Mouse (Mus musculus): ENCODE results near the gene Fpgs. TPM values are rescaled to one million over a fixed set of nuclear protein-coding genes. Genes with fewer than 3 reads are reported as not detected.

The Fpgs gene
- polyA plus RNA-seq (2012; rRNA removed) (45.3 and 51.0 TPM in 2 replicates), polyA plus RNA-seq (2014; fragmentation: Nextera tagmentation; extraction: Ambion mirVana) (21.6 and 25.7 TPM in 2 replicates)

DNA sequence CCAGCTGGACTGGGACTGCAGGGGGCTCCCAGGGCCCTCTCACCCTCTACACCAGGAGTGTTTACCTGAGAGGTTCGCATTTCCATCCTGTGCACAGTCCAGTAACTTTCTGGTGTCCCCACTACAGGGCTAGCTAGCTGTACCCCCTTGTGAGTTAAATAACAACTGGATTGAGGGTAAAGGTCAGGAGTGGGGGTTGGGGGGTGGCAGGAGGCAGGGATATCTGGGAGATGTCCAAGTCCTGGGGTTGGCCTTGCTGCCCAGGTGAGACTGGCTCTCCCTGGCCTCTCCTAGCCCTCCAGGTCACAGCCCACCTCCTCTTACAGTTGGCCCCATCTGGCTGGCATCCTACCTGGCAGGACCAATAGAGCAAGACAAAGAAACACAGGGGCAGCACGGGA lies at the start of gene Fpgs:
TSS of gene Fpgs (minus strand) at position 125 of the 401 bp plus-strand sequence.
- peak within 1 kb of the TSS; percentile 46 for H3K4me2 ChIP-seq (ENCODE audit: low read depth)
- no peak within 1 kb of the TSS for H3K27ac ChIP-seq
- H3K27me3 ChIP-seq (ENCODE audit: control insufficient read depth, insufficient read depth, low read length) = no peaks in the 10 kb centered on the region
- no peak for DNase-seq (ENCODE audit: low read depth in 3 of 3, low spot score in 3 of 3)
- no peak within 1 kb of the TSS for H3K9ac ChIP-seq (replicated peaks)
- 74% methylated on average over 2 of the region's 2 CpGs for WGBS (ENCODE audit: insufficient replicate concordance)
- H3K36me3 ChIP-seq (replicated peaks; ENCODE audit: control insufficient read depth, insufficient read depth, low read depth) = peaks cover 34% of the 10 kb centered on the region
- H3K4me3 ChIP-seq (ENCODE audit: insufficient read depth in 1 of 2, low read depth in 2 of 2, low read length in 2 of 2) = peak within 1 kb of the TSS; percentile 0 to 23; a peak in 1 of 4 replicates
- H3K9me3 ChIP-seq (ENCODE audit: control insufficient read depth, low read length) = no peaks in the 10 kb centered on the region
- peak; percentile 40; the same call in 1 of the 2 replicates for ATAC-seq (ENCODE audit: insufficient read depth)
- TF ChIP-seq CTCF (IDR thresholded peaks at IDR 0.05; ENCODE audit: low read depth) = no peak
- 0 out of 2 replicates have a peak, but pooled peaks have one; percentile 6 for TF ChIP-seq EP300 (IDR thresholded peaks at IDR 0.05; ENCODE audit: low read depth)
- 0 out of 4 replicates have a peak, but pooled peaks cover 0 to 2% of the 10 kb centered on the region in 2 experiments for H3K4me1 ChIP-seq (replicated peaks; ENCODE audit: control insufficient read depth in 2 of 2, insufficient read depth in 2 of 2, low read length in 1 of 2)

DNA sequence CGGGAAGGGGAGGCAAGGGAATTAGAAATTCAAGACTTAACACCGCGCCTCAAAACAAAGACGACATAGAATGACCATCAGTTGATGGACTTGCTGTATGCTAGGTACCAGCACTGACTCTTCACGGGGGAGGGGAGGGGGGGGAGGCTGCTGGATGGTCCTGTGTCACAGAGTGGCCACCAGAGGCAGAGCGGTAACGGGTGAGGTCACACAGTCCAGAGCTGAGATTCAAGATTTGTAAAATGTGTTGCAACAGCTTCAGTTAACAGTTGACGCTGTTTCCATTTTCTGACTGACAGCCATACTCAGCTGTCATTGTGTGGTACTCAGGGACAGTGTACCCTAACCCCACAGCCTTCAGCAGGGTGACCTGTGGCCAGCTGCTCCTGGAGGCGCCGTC lies 48.2 kb upstream of the Fpgs start:
- Histone ChIP-seq H3K9ac (replicated peaks) (no peak overlapping the region), H3K4me2 (ENCODE audit: low read depth) (peak overlapping the region; percentile 20; the same call in 1 of the 2 replicates), H3K4me1 (replicated peaks; ENCODE audit: control insufficient read depth in 2 of 2, insufficient read depth in 2 of 2, low read length in 1 of 2) (no peaks in the 10 kb centered on the region; a peak in 1 of 4 replicates), H3K36me3 (replicated peaks; ENCODE audit: control insufficient read depth, insufficient read depth, low read depth) (no peaks in the 10 kb centered on the region), H3K9me3 (ENCODE audit: control insufficient read depth, low read length) (no peaks in the 10 kb centered on the region), H3K27ac (no peak overlapping the region), H3K4me3 (ENCODE audit: insufficient read depth in 1 of 2, low read depth in 2 of 2, low read length in 2 of 2) (no peak overlapping the region), H3K27me3 (ENCODE audit: control insufficient read depth, insufficient read depth, low read length) (no peaks in the 10 kb centered on the region)
- ATAC-seq (ENCODE audit: insufficient read depth) (no peak), DNase-seq (ENCODE audit: low read depth in 3 of 3, low spot score in 3 of 3) (no peak)
- 65% methylated on average over 10 of the region's 10 CpGs for WGBS (ENCODE audit: insufficient replicate concordance)
- TF ChIP-seq CTCF (IDR thresholded peaks at IDR 0.05; ENCODE audit: low read depth) = peak; percentile 37
- no peak for TF ChIP-seq EP300 (IDR thresholded peaks at IDR 0.05; ENCODE audit: low read depth)

DNA sequence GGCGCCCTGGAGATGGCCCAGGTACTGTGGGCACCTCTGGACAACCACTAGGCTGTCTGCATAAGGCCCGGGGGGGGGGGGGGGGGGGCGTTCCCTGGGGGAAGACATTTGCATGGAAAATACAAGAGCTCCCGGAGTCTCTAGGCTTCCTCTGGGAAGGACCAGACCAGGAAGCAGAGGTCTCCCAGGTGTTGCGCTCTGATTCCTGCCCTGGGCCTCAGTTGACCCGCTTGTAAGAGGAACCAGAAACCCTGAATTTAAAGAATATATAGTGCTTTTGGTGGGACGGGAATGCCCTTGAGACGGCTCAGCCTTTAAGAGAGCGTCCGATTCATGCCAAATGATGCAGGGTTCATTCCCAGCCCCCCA lies 47.7 kb upstream of the Fpgs start:
- H3K9me3 ChIP-seq (ENCODE audit: control insufficient read depth, low read length) = no peaks in the 10 kb centered on the region
- WGBS (ENCODE audit: insufficient replicate concordance) = 67% methylated on average over 9 of the region's 10 CpGs
- TF ChIP-seq EP300 (IDR thresholded peaks at IDR 0.05; ENCODE audit: low read depth) = no peak
- no peak for TF ChIP-seq CTCF (IDR thresholded peaks at IDR 0.05; ENCODE audit: low read depth)
- no peak overlapping the region for H3K27ac ChIP-seq
- H3K27me3 ChIP-seq (ENCODE audit: control insufficient read depth, insufficient read depth, low read length) = no peaks in the 10 kb centered on the region
- no peaks in the 10 kb centered on the region; a peak in 1 of 4 replicates for H3K4me1 ChIP-seq (replicated peaks; ENCODE audit: control insufficient read depth in 2 of 2, insufficient read depth in 2 of 2, low read length in 1 of 2)
- H3K9ac ChIP-seq (replicated peaks) = no peak overlapping the region
- H3K36me3 ChIP-seq (replicated peaks; ENCODE audit: control insufficient read depth, insufficient read depth, low read depth) = no peaks in the 10 kb centered on the region
- ATAC-seq (ENCODE audit: insufficient read depth) = peak; percentile 10; the same call in 1 of the 2 replicates
- H3K4me2 ChIP-seq (ENCODE audit: low read depth) = peak overlapping the region; percentile 20
- peak overlapping the region; percentile 16 to 29 for H3K4me3 ChIP-seq (ENCODE audit: insufficient read depth in 1 of 2, low read depth in 2 of 2, low read length in 2 of 2)
- no peak for DNase-seq (ENCODE audit: low read depth in 3 of 3, low spot score in 3 of 3)

DNA sequence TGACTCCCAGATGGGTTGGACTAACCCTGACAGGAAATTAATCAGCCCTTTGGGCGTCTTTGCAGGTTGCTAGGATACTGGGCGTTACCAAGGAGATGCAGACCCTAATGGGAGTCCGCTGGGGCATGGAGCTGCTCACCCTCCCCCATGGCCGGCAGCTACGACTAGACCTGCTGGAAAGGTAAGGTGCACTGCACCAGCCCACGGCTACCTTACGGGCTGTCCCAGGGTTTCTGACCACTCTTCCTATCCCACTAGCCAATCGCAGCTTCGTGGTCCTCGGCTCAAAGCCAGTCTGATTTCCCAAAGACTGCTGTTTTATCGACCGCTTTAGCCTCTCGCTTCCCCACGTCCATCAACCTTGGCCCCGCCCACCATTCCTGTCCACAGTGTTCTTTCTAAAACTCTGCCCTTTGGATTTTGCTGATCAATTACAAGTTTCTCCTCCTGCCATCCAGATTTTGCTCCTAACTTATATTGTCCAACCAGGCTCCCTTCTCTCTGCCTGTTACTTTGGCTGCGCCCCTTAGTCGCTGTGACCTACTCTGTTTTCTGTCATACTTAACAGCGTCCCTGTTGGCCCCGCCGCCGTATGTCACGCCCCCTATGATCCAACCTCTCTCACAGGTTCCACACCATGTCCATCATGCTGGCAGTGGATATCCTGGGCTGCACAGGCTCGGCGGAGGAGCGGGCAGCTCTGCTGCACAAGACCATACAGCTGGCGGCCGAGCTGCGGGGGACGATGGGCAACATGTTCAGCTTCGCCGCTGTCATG lies 47.1 kb upstream of the Fpgs start:
- TF ChIP-seq CTCF (IDR thresholded peaks at IDR 0.05; ENCODE audit: low read depth) (no peak), EP300 (IDR thresholded peaks at IDR 0.05; ENCODE audit: low read depth) (no peak)
- 66% methylated on average over 31 of the region's 31 CpGs for WGBS (ENCODE audit: insufficient replicate concordance)
- Histone ChIP-seq H3K27me3 (ENCODE audit: control insufficient read depth, insufficient read depth, low read length) (no peaks in the 10 kb centered on the region), H3K27ac (no peak overlapping the region), H3K36me3 (replicated peaks; ENCODE audit: control insufficient read depth, insufficient read depth, low read depth) (no peaks in the 10 kb centered on the region), H3K4me2 (ENCODE audit: low read depth) (peak overlapping the region; percentile 20), H3K4me1 (replicated peaks; ENCODE audit: control insufficient read depth in 2 of 2, insufficient read depth in 2 of 2, low read length in 1 of 2) (no peaks in the 10 kb centered on the region; a peak in 1 of 4 replicates), H3K9ac (replicated peaks) (no peak overlapping the region), H3K4me3 (ENCODE audit: insufficient read depth in 1 of 2, low read depth in 2 of 2, low read length in 2 of 2) (peak overlapping the region; percentile 16 to 29; a peak in 3 of 4 replicates), H3K9me3 (ENCODE audit: control insufficient read depth, low read length) (no peaks in the 10 kb centered on the region)
- ATAC-seq (ENCODE audit: insufficient read depth) (peak; percentile 69), DNase-seq (ENCODE audit: low read depth in 3 of 3, low spot score in 3 of 3) (no peak)

DNA sequence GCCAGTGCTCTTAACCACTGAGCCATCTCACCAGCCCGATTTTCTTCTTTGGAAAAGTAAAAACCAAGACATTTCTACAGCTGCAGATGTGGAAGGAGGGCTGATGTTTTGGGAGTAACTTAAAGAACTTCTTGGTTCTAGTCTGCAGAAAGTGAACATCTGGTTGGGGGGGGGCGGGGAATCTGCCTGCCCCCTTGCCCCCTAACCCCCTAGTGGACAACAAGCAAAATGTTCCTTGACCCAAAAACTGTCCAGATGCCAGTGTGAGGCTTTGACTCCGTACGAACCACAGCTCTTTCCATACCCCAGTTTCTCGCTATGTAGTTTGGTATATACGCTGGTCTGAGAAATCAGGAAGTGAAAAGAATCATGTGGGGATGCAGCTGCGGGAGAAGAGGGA lies 46.3 kb upstream of the Fpgs start:
- DNase-seq (ENCODE audit: low read depth in 3 of 3, low spot score in 3 of 3) (no peak), ATAC-seq (ENCODE audit: insufficient read depth) (no peak)
- no peak overlapping the region for H3K4me2 ChIP-seq (ENCODE audit: low read depth)
- H3K36me3 ChIP-seq (replicated peaks; ENCODE audit: control insufficient read depth, insufficient read depth, low read depth) = no peaks in the 10 kb centered on the region
- 63% methylated on average over 7 of the region's 7 CpGs for WGBS (ENCODE audit: insufficient replicate concordance)
- H3K27ac ChIP-seq = no peak overlapping the region
- H3K4me3 ChIP-seq (ENCODE audit: insufficient read depth in 1 of 2, low read depth in 2 of 2, low read length in 2 of 2) = no peak overlapping the region
- H3K4me1 ChIP-seq (replicated peaks; ENCODE audit: control insufficient read depth in 2 of 2, insufficient read depth in 2 of 2, low read length in 1 of 2) = no peaks in the 10 kb centered on the region; a peak in 1 of 4 replicates
- TF ChIP-seq CTCF (IDR thresholded peaks at IDR 0.05; ENCODE audit: low read depth) (no peak), EP300 (IDR thresholded peaks at IDR 0.05; ENCODE audit: low read depth) (no peak)
- H3K9ac ChIP-seq (replicated peaks) = no peak overlapping the region
- no peaks in the 10 kb centered on the region for H3K27me3 ChIP-seq (ENCODE audit: control insufficient read depth, insufficient read depth, low read length)
- no peaks in the 10 kb centered on the region for H3K9me3 ChIP-seq (ENCODE audit: control insufficient read depth, low read length)

Data from liver, embryonic 14.5 days (tissue).